Mouse (Mus musculus) stomach, postnatal 0 days (tissue): ENCODE measurements around the gene Pam16. TPM values are rescaled to one million over a fixed set of nuclear protein-coding genes. Genes with fewer than 3 reads are reported as not detected.

Experiments used
- ATAC-seq: fragments of 200-750 bp; cut with Nextera tagmentation; 2 replicates; pipeline ENCODE4 v1.8.0; 2017; ENCODE audit not compliant: low FRiP score, low TSS enrichment
- DNase-seq: peaks from one replicate; pipeline ENCODE4 v3.0.0-alpha.2; 2016; ENCODE audit warnings: low spot score
- H3K27ac ChIP-seq: fragments of 300-500 bp; sonication (generic); replicated peaks from 2 replicates; pipeline ENCODE4 v1.5.1; 2014; ENCODE audit warnings: mild to moderate bottlenecking, control low read depth
- H3K27me3 ChIP-seq: fragments of 300-500 bp; sonication (generic); 2 replicates; pipeline ENCODE4 v1.6.1; 2014; ENCODE audit warnings: low read length; ENCODE audit not compliant: control insufficient read depth, insufficient read depth
- H3K36me3 ChIP-seq: fragments of 300-500 bp; sonication (generic); 2 replicates; pipeline ENCODE4 v1.6.1; 2014; ENCODE audit warnings: low read length, mixed read lengths; ENCODE audit not compliant: control insufficient read depth, insufficient read depth
- H3K4me1 ChIP-seq: fragments of 300-500 bp; sonication (generic); replicated peaks from 2 replicates; pipeline ENCODE4 v1.6.1; 2014; ENCODE audit warnings: antibody characterized with exemption; ENCODE audit not compliant: control insufficient read depth, insufficient read depth
- H3K4me2 ChIP-seq: fragments of 300-500 bp; sonication (generic); replicated peaks from 2 replicates; pipeline ENCODE4 v1.6.1; 2014; ENCODE audit warnings: low read depth, mild to moderate bottlenecking, control low read depth, moderate library complexity
- H3K4me3 ChIP-seq: fragments of 300-500 bp; sonication (generic); 2 replicates; pipeline ENCODE4 v1.5.1; 2014; ENCODE audit warnings: low read depth, low read length, control low read depth
- H3K9ac ChIP-seq: fragments of 300-500 bp; sonication (generic); 2 replicates; pipeline ENCODE4 v1.6.1; 2014; ENCODE audit warnings: mild to moderate bottlenecking, low read length, control low read depth, mixed read lengths
- H3K9me3 ChIP-seq: fragments of 300-500 bp; sonication (generic); 2 replicates; pipeline ENCODE4 v1.6.1; 2016; ENCODE audit warnings: low read length; ENCODE audit not compliant: control insufficient read depth
- CTCF ChIP-seq: IDR thresholded peaks from 2 replicates; pipeline ENCODE4 v1.5.1; 2016; ENCODE audit warnings: antibody characterized with exemption, low read depth, mild to moderate bottlenecking, moderate library complexity
- EP300 ChIP-seq: optimal IDR thresholded peaks from 2 replicates; pipeline ENCODE3; 2016; ENCODE audit warnings: antibody characterized with exemption
- WGBS: fragments of 180-500 bp; shearing (Covaris S2); extraction: QIAGEN DNeasy Blood & Tissue Kit; methylation state at CpG from one replicate; pipeline ENCODE4 v1.1.7; 2014; 5-methylcytosine and 5-hydroxymethylcytosine counted together
- polyA plus RNA-seq: library from polyadenylated mRNA; unstranded; fragments of >200 nt; fragmentation: Nextera tagmentation; extraction: Ambion mirVana; gene quantifications from 2 replicates; pipeline ENCODE4 v1.2.1, GENCODE M21; 2015

Gene Pam16
- polyA plus RNA-seq, 1 experiment from 2014 or later = 71.9 TPM

GRCm38 (mm10) chr16:4655251-4655734 lies 30.5 kb upstream of the Pam16 start:
- ATAC-seq = no peak
- H3K9ac ChIP-seq = peak overlapping the region; percentile 31; the same call in 1 of the 2 replicates
- peaks cover 3% of the 10 kb centered on the region; the same call in 1 of the 2 replicates for H3K4me1 ChIP-seq
- H3K36me3 ChIP-seq = peaks cover 15% of the 10 kb centered on the region; the same call in 1 of the 2 replicates
- H3K4me3 ChIP-seq = no peak overlapping the region
- WGBS = 71% methylated on average over 4 of the region's 4 CpGs
- peak overlapping the region; percentile 53 for H3K27ac ChIP-seq
- no peak overlapping the region for H3K4me2 ChIP-seq
- TF ChIP-seq CTCF (peak; percentile 67), EP300 (no peak)
- H3K27me3 ChIP-seq = no peaks in the 10 kb centered on the region
- H3K9me3 ChIP-seq = no peaks in the 10 kb centered on the region
- no peak for DNase-seq

GRCm38 (mm10) chr16:4654706-4655105 lies 29.9 kb upstream of the Pam16 start:
- Histone ChIP-seq H3K27ac (no peak overlapping the region), H3K4me2 (no peak overlapping the region), H3K9ac (no peak overlapping the region), H3K9me3 (no peaks in the 10 kb centered on the region), H3K4me1 (peaks cover 3% of the 10 kb centered on the region; the same call in 1 of the 2 replicates), H3K36me3 (peaks cover 16% of the 10 kb centered on the region), H3K27me3 (no peaks in the 10 kb centered on the region), H3K4me3 (no peak overlapping the region)
- TF ChIP-seq CTCF (peak; percentile 38), EP300 (no peak)
- ATAC-seq (no peak), DNase-seq (no peak)
- WGBS = 85% methylated on average over 10 of the region's 10 CpGs

GRCm38 (mm10) chr16:4652707-4653416 lies 28.1 kb upstream of the Pam16 start:
- no peak overlapping the region for H3K9ac ChIP-seq
- no peak for DNase-seq
- no peaks in the 10 kb centered on the region for H3K27me3 ChIP-seq
- peaks cover 3% of the 10 kb centered on the region for H3K4me1 ChIP-seq
- H3K4me3 ChIP-seq = no peak overlapping the region
- WGBS = 64% methylated on average over 4 of the region's 4 CpGs
- H3K27ac ChIP-seq = no peak overlapping the region
- peaks cover 16% of the 10 kb centered on the region for H3K36me3 ChIP-seq
- TF ChIP-seq CTCF (no peak), EP300 (no peak)
- ATAC-seq = 0 out of 2 replicates have a peak, but pooled peaks have one; percentile 24
- no peak overlapping the region for H3K4me2 ChIP-seq
- no peaks in the 10 kb centered on the region for H3K9me3 ChIP-seq

GRCm38 (mm10) chr16:4651624-4652023 lies 26.8 kb upstream of the Pam16 start:
- Histone ChIP-seq H3K4me3 (no peak overlapping the region), H3K36me3 (peaks cover 16% of the 10 kb centered on the region), H3K9me3 (no peaks in the 10 kb centered on the region), H3K27me3 (no peaks in the 10 kb centered on the region), H3K27ac (no peak overlapping the region), H3K4me1 (peaks cover 5% of the 10 kb centered on the region), H3K9ac (peak overlapping the region; percentile 23; the same call in 1 of the 2 replicates), H3K4me2 (no peak overlapping the region)
- TF ChIP-seq EP300 = no peak
- TF ChIP-seq CTCF = no peak
- 71% methylated on average over 7 of the region's 7 CpGs for WGBS
- no peak for DNase-seq
- ATAC-seq = no peak

GRCm38 (mm10) chr16:4651081-4651480 lies 26.3 kb upstream of the Pam16 start:
- Histone ChIP-seq H3K27me3 (no peaks in the 10 kb centered on the region), H3K36me3 (peaks cover 16% of the 10 kb centered on the region), H3K4me1 (peaks cover 5% of the 10 kb centered on the region), H3K9me3 (no peaks in the 10 kb centered on the region), H3K9ac (no peak overlapping the region; the same call in 1 of the 2 replicates), H3K4me2 (no peak overlapping the region), H3K27ac (no peak overlapping the region), H3K4me3 (no peak overlapping the region)
- WGBS = 75% methylated on average over 1 of the region's 1 CpGs
- ATAC-seq = no peak
- TF ChIP-seq EP300 (no peak), CTCF (no peak)
- DNase-seq = no peak

GRCm38 (mm10) chr16:4650161-4650560 lies 25.4 kb upstream of the Pam16 start:
- H3K9ac ChIP-seq = no peak overlapping the region
- ATAC-seq (no peak), DNase-seq (no peak)
- no peak for TF ChIP-seq CTCF
- H3K27me3 ChIP-seq = no peaks in the 10 kb centered on the region
- H3K36me3 ChIP-seq = peaks cover 16% of the 10 kb centered on the region
- H3K4me2 ChIP-seq = no peak overlapping the region
- H3K9me3 ChIP-seq = no peaks in the 10 kb centered on the region
- no peak overlapping the region for H3K4me3 ChIP-seq
- 88% methylated on average over 3 of the region's 3 CpGs for WGBS
- peaks cover 2% of the 10 kb centered on the region; the same call in 1 of the 2 replicates for H3K4me1 ChIP-seq
- no peak overlapping the region for H3K27ac ChIP-seq
